Mouse (Mus musculus) cerebellum, adult 2 months (tissue): ENCODE results near the gene Dclk1. TPM values are rescaled to one million over a fixed set of nuclear protein-coding genes. Genes with fewer than 3 reads are reported as not detected.

Source experiments
- DNase-seq, 2 experiments: peaks; one replicate each; pipeline ENCODE4 v3.0.0; 2021
- H3K27ac ChIP-seq: fragments of 200-500 bp; 2 replicates; pipeline ENCODE4 v1.5.1; 2012; ENCODE audit warnings: low read length, control low read depth, inconsistent platforms; ENCODE audit not compliant: insufficient read depth
- H3K27me3 ChIP-seq: fragments of 200-500 bp; 2 replicates; pipeline ENCODE4 v1.6.1; 2012; ENCODE audit warnings: inconsistent platforms, mild to moderate bottlenecking, low read length, moderate library complexity; ENCODE audit not compliant: control insufficient read depth, insufficient read depth
- H3K4me1 ChIP-seq: fragments of 200-500 bp; 2 replicates; pipeline ENCODE4 v1.6.1; 2011; ENCODE audit warnings: low read length; ENCODE audit not compliant: control insufficient read depth, insufficient read depth
- H3K4me3 ChIP-seq: fragments of 200-500 bp; replicated peaks from 2 replicates; pipeline ENCODE3; 2011; ENCODE audit warnings: mild to moderate bottlenecking, low read depth, low read length, control low read depth; ENCODE audit not compliant: insufficient read depth
- CTCF ChIP-seq: fragments of 200-500 bp; IDR thresholded peaks from 2 replicates; pipeline ENCODE4 v1.5.1; 2011; ENCODE audit warnings: low read depth, mild to moderate bottlenecking, control low read depth, low read length, moderate library complexity, borderline replicate concordance; ENCODE audit not compliant: insufficient read depth
- POLR2A ChIP-seq: fragments of 200-500 bp; IDR thresholded peaks from 2 replicates; pipeline ENCODE4 v1.6.1; 2011; ENCODE audit warnings: low read length, control low read depth, borderline replicate concordance; ENCODE audit not compliant: insufficient read depth
- WGBS: fragments of 180-500 bp; shearing (Covaris S2); methylation state at CpG from one replicate; pipeline ENCODE4 v1.1.7; 2018; 5-methylcytosine and 5-hydroxymethylcytosine counted together
- polyA plus RNA-seq: library from polyadenylated mRNA; depleted of rRNA; stranded (reverse); fragments of >200 nt; gene quantifications from 2 replicates; pipeline ENCODE4 v1.2.3, GENCODE M21; 2012

Dclk1 gene
- polyA plus RNA-seq, 1 experiment, result 125 TPM

DNA sequence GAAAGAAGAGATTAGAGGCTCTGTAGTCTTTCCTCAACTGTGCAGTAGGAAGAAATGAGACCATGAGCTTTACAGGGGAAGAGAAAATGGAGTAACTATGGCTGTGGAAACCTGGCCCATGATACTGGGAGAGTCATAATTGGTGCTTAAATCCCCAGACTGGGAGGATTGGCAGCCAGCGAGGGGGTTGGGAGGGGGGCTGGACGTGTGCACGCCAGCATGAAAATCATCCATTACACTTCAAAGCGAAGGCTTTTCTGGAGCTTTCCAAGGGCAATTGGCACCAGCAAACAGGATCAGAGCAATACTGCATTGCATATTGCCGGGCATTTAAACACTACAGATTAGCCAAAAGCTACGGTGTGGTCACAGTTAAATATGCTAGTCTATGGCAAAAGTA lies 313.7 kb downstream of the Dclk1 start:
- H3K4me1 ChIP-seq, result 0 out of 2 replicates have a peak, but pooled peaks cover 2% of the 10 kb centered on the region
- H3K27me3 ChIP-seq, result no peaks in the 10 kb centered on the region
- no peak overlapping the region for H3K27ac ChIP-seq
- TF ChIP-seq POLR2A, result no peak
- TF ChIP-seq CTCF, result no peak
- WGBS, result 45% methylated on average over 6 of the region's 6 CpGs
- DNase-seq, result no peak
- no peak overlapping the region for H3K4me3 ChIP-seq

DNA sequence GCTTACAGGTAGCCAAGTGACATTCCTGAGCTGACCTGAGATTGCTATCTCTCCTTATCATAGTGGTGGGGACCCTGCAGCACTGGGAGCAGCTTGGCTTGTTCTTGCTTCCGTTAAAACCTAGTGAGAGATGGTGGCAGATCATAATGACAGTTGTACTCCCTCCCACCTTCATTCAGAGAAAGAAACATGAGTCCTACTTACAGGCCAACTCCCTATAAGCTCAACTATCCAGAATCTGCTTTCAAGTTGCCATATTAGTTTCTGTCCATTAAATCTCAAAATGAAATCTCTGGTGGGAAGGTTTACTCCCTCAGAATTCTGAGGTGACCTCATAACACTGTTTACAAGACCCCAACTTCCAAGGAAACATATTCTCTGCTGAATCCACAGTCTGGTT lies 316.4 kb downstream of the Dclk1 start:
- H3K4me1 ChIP-seq, result no peaks in the 10 kb centered on the region
- no peak for TF ChIP-seq CTCF
- TF ChIP-seq POLR2A, result no peak
- no peak overlapping the region for H3K27ac ChIP-seq
- H3K27me3 ChIP-seq, result no peaks in the 10 kb centered on the region; the same call in 1 of the 2 replicates
- WGBS, result 72% methylated on average over 1 of the region's 1 CpGs
- H3K4me3 ChIP-seq, result no peak overlapping the region
- DNase-seq, result no peak

DNA sequence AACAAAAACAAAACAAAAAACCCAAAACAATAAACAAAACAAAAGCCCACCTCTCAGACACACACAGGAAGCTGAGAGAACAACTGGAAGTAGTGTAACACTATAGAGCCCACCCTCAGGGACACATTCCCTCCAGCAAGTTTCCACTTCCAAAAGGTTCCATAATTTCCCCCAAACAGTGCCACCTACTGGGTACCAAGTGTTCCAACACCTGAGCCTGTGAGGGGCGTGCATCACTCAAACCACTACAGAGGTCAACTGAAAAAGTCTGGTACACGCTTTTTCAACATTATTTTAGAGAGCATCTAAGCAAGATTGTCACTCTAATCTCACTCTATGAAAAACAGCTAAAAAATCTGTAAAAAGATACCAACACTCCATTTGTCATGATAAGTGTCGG lies 325.3 kb downstream of the Dclk1 start:
- TF ChIP-seq CTCF, result peak; percentile 18; the same call in 1 of the 2 replicates
- TF ChIP-seq POLR2A, result no peak
- H3K27me3 ChIP-seq, result no peaks in the 10 kb centered on the region; the same call in 1 of the 2 replicates
- no peak for DNase-seq
- H3K4me3 ChIP-seq, result no peak overlapping the region
- H3K4me1 ChIP-seq, result no peaks in the 10 kb centered on the region
- WGBS, result 97% methylated on average over 3 of the region's 3 CpGs
- no peak overlapping the region for H3K27ac ChIP-seq

GRCm38 (mm10) chr3:55569539-55569938 lies 327.4 kb downstream of the Dclk1 start:
- WGBS, result 81% methylated on average over 10 of the region's 10 CpGs
- TF ChIP-seq CTCF (no peak), POLR2A (no peak)
- no peak overlapping the region for H3K27ac ChIP-seq
- H3K4me1 ChIP-seq, result no peaks in the 10 kb centered on the region
- DNase-seq, result no peak
- H3K27me3 ChIP-seq, result no peaks in the 10 kb centered on the region
- H3K4me3 ChIP-seq, result no peak overlapping the region

GRCm38 (mm10) chr3:55571034-55571433 lies 328.9 kb downstream of the Dclk1 start:
- Histone ChIP-seq H3K4me1 (no peaks in the 10 kb centered on the region), H3K27ac (no peak overlapping the region)

DNA sequence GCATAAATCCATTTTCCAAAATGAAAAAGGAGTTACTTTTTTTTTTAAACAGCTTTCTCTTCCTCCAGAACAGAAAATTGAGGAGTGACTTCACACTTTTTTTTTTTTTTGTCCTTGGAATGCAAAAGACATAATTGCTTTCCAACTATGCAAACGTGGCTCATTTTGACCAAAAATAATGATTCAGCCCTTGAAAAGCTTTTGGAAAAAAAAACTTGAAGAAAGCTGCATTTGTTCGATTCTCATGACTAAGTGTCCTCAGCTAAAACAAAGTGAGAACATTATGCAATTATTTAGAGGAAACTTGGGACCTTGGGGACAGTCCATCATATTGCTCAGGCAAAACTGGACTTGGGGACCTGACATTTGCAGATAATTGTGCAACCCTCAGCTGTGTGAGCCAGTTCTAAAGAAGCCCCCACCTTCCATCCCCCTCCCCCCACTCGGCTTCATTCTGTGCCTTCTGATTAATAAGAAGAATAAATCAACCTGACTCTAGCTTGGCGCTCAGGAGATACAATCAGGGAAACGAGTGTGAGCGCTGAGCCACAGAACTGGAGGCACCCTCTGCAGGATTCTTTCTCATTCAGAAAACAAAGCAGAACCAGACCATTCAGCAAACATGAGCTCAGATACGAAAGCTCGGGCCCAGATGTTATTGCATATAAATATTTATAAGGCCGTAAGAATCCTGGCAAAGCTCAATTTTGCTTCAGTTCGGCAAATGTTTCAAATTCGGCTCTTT lies 329.6 kb downstream of the Dclk1 start:
- WGBS, result 55% methylated on average over 11 of the region's 11 CpGs
- no peaks in the 10 kb centered on the region for H3K4me1 ChIP-seq
- H3K27me3 ChIP-seq, result no peaks in the 10 kb centered on the region
- H3K4me3 ChIP-seq, result no peak overlapping the region
- DNase-seq, result no peak
- no peak for TF ChIP-seq CTCF
- TF ChIP-seq POLR2A, result no peak
- no peak overlapping the region for H3K27ac ChIP-seq

More at GRCm38 (mm10) chr3:55571034-55571433, 328.9 kb downstream of the Dclk1 start:
- H3K4me3 ChIP-seq, result no peak overlapping the region
- no peaks in the 10 kb centered on the region for H3K27me3 ChIP-seq
- TF ChIP-seq POLR2A (no peak), CTCF (no peak)
- DNase-seq, result no peak
- WGBS, result 96% methylated on average over 3 of the region's 3 CpGs

DNA sequence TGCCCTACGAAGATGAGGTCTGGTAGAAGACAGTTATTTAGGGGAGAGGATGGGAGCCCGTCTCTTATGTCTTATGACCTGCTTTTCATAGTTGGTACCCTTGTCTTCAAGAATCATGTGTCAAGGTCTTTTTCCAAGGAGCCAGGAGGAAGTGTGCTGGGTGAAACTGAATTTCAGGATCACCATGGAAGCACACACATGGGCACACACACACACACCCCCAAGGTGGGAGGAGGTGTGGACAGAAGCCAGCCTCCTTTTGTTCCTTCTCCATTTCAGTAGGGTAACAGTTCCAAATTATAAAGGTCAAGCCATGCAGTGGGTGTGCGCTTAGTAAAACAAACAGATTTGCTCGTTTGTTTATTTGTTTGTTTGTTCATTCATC lies 330.1 kb downstream of the Dclk1 start:
- Histone ChIP-seq H3K4me3 (no peak overlapping the region), H3K4me1 (no peaks in the 10 kb centered on the region), H3K27ac (no peak overlapping the region), H3K27me3 (no peaks in the 10 kb centered on the region)
- TF ChIP-seq POLR2A (no peak), CTCF (no peak)
- WGBS, result 80% methylated on average over 4 of the region's 4 CpGs
- no peak for DNase-seq

DNA sequence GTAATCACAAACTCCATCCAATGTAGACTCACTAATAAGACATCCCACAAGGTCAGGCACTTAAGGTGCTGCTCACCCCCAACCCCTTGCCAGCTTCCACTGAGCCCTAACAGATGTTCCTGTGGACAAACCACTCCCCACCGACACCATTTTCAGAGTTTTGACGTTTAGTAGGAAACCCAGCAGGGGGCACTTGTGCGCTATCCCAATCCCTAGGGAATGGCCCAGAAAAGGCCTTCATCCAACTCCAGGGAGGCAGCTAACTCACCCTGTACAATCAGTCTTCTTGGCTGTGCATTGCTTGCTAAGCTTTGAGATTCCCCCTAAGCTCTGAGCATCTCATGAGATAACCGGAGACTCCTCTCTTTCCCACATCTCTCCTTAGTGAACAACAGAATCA lies 331.8 kb downstream of the Dclk1 start:
- Histone ChIP-seq H3K4me3 (no peak overlapping the region), H3K4me1 (no peaks in the 10 kb centered on the region), H3K27ac (no peak overlapping the region), H3K27me3 (no peaks in the 10 kb centered on the region)
- 56% methylated on average over 4 of the region's 4 CpGs for WGBS
- DNase-seq, result no peak
- TF ChIP-seq CTCF, result no peak
- TF ChIP-seq POLR2A, result no peak
